Comparison of ENCODE assay signal across 13 mouse cellular contexts in genomic region chr10:9602845-9603244, GRCm38 (mm10).
DNase-seq lines count a peak whose midpoint lies in the region; ATAC-seq lines count a peak whose summit lies in the region.
"Had no signal": no experiment of that assay in that cellular context is flagged by ENCODE, and none has a peak within 500 bp of the region (broad histone marks: within the 10 kb centered on the region; RNA-seq: fewer than 3 reads in every experiment).

No protein-coding gene starts in this region.

- no peak overlapping the region for H3K9ac ChIP-seq in midbrain, embryonic 15.5 days
- H3K9ac ChIP-seq: forebrain, embryonic 12.5 days; hindbrain, embryonic 15.5 days had no signal

- H3K9me3 ChIP-seq in midbrain, embryonic 15.5 days: no peaks in the 10 kb centered on the region
- H3K9me3 ChIP-seq: forebrain, embryonic 12.5 days; hindbrain, embryonic 15.5 days had no signal

- WGBS in midbrain, embryonic 15.5 days: 85% methylated on average over 5 of the region's 5 CpGs

- no peak for ATAC-seq in midbrain, embryonic 15.5 days (replicated peaks)

- H3K4me3 ChIP-seq in midbrain, embryonic 15.5 days: no peak overlapping the region
- H3K4me3 ChIP-seq: forebrain, embryonic 12.5 days; hindbrain, embryonic 15.5 days had no signal

- H3K4me2 ChIP-seq in midbrain, embryonic 15.5 days: no peak overlapping the region
- H3K4me2 ChIP-seq: forebrain, embryonic 12.5 days; hindbrain, embryonic 15.5 days had no signal

- no peaks in the 10 kb centered on the region for H3K27me3 ChIP-seq in midbrain, embryonic 15.5 days (replicated peaks)
- H3K27me3 ChIP-seq: forebrain, embryonic 12.5 days; hindbrain, embryonic 15.5 days had no signal

- peak; percentile 13 for DNase-seq in layer of hippocampus, adult 11-12 months (ENCODE audit: low spot score)
- DNase-seq in layer of hippocampus, adult 8-10 months (ENCODE audit: low spot score in 2 of 2): no peak
- DNase-seq in gastrocnemius, adult 18-20 months (ENCODE audit: low spot score): peak; percentile 34
- DNase-seq in heart, postnatal 25 days (ENCODE audit: low spot score): peak; percentile 24
- DNase-seq in right cerebral cortex, postnatal 25 days: peak; percentile 19
- DNase-seq in kidney, adult 9 months: no peak
- no peak for DNase-seq in retina, postnatal 1 day
- DNase-seq: adrenal gland, adult 8-10 months; cerebellum, postnatal 36 days; midbrain, embryonic 14.5 days had no signal

- no peaks in the 10 kb centered on the region for H3K4me1 ChIP-seq in midbrain, embryonic 15.5 days
- H3K4me1 ChIP-seq: forebrain, embryonic 12.5 days had no signal

- no peaks in the 10 kb centered on the region for H3K36me3 ChIP-seq in midbrain, embryonic 15.5 days (replicated peaks)
- H3K36me3 ChIP-seq: forebrain, embryonic 12.5 days; hindbrain, embryonic 15.5 days had no signal

- intact Hi-C loops in heart, postnatal 25 days (cut with DNase I): no loop called here

- H3K27ac ChIP-seq in midbrain, embryonic 15.5 days: no peak overlapping the region
- H3K27ac ChIP-seq: forebrain, embryonic 12.5 days; hindbrain, embryonic 15.5 days had no signal

Comparison
In these comparisons a context has a peak if more than half of its experiments do, and no peak if none do; other contexts are left out.
1. DNase-seq: peak in layer of hippocampus, adult 11-12 months (single experiment), gastrocnemius, adult 18-20 months (single experiment), heart, postnatal 25 days (single experiment) and right cerebral cortex, postnatal 25 days (single experiment); none in layer of hippocampus, adult 8-10 months (0 of 2), kidney, adult 9 months (single experiment) and retina, postnatal 1 day (single experiment).